Mouse (Mus musculus) gastrocnemius, postnatal 10 days (tissue): Measurements from ENCODE around the gene Syce3. TPM values are rescaled to one million over a fixed set of nuclear protein-coding genes. Genes with fewer than 3 reads are reported as not detected.

Experiments
- DNase-seq: peaks from one replicate; pipeline ENCODE4 v3.0.0; 2021; ENCODE audit warnings: mixed read lengths
- total RNA-seq, 2 experiments: library from RNA; stranded (reverse); gene quantifications; 2 replicates each; pipeline ENCODE4 v1.2.3; 2021

The Syce3 gene
- total RNA-seq, 2 experiments from 2014 or later: not detected

DNA sequence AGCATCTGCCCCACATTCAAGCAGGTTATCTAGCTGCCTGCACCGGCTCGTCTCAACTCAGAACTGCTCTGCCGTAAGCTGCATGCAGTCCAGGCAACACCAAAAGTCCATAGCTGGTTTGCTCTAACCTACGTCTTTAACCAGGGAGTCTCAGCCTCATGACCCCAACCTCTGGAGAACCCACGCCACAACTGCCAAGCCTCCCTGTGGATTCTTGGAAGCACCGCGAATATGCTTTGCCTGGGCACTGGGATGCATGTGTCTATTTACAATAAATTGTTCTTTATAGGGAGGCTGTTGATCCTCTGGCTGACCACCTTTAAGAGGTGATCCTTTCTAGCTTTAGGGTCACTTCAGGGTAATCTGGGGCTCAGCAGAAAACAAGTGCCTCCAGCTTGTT, 37.8 kb downstream of the Syce3 start:
- DNase-seq: no peak

DNA sequence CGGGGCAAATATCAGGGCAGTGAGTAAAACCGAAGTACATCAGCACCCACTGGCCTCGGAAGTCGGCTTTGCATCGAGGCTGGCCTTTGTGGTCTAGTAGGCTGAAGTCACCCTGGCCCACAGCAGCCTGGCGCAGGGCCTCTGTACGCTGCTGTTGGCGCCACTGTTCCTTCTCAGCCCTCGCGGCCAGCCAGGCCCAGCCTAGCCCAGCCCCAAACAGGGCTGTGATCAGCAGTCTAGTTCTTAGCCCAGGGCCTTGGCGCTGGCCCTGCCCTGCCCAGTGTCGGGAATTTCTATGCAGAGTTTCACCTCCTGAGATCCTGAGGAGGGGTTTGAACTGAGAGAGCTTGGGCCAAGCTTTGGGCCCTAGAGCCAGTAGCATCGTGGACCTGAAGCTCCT, 38.2 kb downstream of the Syce3 start:
- DNase-seq: no peak

DNA sequence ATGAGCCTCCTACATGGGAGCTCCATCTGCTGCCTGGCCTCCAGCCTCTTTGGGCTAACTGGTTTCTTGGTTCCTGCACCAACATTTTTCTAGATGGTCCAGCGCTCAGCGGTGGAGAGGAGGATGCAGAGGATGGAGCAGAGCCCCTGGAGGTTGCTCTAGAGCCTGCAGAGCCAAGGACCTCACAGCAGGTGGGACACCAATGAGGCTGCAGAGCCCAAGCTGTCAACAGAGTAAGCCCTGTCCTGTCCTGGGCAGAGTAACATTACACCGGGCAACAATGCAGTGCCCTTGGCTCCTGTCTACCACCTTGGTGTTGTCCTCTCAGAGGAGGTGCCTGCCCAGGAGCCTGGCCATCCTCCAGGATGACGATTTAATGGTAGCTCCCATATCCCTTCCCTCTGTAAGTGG, 45.2 kb downstream of the Syce3 start:
- DNase-seq: no peak

DNA sequence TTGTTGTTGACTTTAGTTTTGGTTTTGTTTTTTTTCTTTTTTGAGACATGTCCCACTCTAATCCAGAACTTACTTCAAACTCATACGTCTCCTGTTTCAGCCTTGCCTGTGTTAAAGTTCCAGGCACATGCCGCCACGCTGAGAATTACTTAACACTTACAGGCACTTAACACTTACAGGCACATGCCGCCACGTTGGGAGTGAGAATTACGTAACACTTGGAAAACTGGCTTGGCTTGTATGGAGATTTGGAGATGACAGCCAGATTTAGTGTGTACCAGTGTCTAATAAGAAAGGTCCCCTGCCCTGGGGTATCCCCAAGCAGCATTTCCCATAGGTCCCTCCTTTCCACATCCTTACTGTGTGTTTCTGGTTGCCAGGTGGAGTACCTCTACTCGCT, 47.3 kb downstream of the Syce3 start:
- DNase-seq: no peak

DNA sequence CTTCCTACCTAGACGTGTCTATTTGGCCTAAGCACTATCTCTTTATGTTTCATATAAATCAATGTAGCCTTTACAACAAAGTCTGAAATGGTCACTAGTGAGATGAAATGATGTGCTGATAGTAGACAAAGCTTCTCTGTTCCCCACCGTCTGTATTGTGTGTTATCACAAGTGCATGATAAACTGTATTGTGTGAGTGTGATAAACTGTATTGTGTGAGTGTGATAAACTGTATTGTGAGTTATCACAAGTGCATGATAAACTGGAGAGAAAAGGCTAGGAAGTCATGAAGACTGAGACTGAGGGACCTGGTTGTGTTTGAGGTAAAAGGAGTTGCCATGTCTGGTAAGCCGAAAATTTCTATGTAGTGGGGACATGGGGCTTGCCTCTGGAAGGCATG, 51.5 kb downstream of the Syce3 start:
- no peak for DNase-seq

DNA sequence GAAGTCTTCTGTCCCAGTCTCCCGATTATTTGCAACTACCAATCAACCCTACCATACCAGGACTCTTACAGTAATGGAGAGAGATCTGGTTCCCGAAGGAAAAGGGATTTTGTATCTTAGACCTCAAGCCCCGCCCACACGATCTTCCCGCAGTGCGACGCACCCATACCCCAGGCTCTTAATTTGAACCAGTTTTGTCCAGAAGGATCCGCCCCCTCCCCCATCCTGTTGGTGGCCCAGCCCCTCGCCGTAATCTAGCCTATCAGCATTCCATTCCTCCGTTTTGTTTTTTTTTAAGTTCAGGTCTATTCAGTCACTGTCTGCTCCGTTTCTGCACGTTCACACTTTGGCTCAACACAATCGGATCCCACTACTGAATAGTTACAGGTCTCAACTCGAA, 53.9 kb downstream of the Syce3 start:
- DNase-seq: peak; percentile 68

DNA sequence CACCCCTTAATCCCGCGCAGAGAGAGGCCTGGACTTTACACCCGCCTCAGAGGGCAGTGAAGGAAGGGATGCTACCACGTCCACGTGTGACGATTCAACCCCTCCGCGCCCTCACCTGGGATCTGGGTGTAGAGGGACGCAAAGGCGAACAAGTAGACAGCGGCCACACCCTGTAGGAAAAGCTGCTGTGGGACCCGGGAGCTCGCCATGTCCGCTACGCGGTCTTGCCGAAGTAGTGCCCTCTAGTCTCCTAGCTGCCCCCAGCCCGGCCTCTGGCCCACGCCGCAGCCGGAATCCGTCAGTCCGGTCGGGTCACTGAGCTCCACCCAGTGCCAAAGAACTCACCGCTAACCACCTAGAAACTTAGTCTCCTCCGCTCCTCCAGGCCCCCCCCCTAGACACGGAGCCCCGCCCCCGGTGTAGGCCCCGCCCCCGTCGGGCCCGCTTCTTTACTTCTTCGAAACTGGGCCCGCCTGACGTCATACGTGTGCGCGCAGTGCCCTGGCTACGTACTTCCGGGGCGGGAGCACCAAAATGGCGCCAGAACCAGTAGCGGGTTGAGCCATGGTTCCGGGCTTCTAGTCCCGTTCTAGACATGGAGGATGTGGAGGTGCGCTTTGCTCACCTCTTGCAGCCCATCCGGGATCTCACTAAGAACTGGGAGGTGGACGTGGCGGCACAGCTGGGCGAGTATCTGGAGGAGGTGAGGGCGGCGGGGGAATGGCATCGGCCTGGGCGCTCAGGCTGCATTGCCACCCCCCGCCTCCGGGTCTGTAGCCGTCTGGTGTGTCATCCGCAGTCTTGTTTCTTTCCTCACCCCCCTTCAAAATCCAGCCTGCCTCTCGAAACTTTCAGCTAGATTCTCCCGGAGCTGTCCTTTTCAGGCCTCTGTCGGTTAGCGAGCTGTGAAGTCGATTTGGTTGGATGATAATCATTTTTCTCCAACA, 54.8 kb downstream of the Syce3 start, which contains the start of the genes Lmf2 and Ncaph2:
Gene Lmf2 (minus strand): TSS at position 419 of the 947 bp plus-strand sequence.
Gene Ncaph2 (plus strand): TSS at position 479 of the 947 bp plus-strand sequence.
- peak; percentile 97 for DNase-seq

DNA sequence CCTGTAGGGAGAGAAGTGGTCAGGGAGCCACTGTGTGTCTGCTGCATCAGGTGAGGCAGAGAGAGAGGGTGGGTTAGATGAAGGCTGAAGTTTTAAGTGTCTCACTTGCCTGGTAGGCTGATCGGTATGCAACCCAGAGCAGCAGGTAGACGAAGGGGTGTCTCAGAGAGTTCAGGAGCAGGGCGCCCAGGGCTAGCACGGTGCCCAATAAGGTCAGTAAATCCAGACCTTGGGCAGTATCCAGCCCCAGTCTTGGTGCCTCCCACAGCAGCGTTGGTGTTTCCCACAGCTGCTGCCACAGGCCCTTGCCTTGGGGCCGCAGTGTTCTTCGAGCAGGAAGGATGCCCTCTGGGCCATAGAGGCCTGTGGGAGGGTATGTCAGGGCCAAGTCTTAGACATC, 55.8 kb downstream of the Syce3 start:
- peak; percentile 12 for DNase-seq

DNA sequence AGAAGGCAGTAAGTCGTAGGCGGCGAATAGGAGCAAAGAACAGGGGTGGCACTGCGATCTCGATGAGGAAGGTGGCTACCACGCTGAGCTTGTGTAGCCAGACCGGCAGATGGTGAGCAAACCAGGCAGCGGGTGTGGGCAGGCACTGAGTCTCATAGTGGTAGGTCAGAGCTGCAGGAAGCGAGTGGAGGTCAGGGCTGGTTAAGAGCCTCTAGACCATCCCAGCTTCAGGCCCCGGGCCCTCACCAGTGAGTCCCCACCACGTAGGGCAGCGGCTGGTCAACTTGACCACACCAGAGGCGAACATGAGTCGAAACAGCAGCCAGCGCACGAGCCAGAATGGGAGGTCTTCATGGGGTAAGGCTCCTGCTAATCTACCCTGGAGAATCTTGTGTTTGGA, 56.5 kb downstream of the Syce3 start:
- no peak for DNase-seq

DNA sequence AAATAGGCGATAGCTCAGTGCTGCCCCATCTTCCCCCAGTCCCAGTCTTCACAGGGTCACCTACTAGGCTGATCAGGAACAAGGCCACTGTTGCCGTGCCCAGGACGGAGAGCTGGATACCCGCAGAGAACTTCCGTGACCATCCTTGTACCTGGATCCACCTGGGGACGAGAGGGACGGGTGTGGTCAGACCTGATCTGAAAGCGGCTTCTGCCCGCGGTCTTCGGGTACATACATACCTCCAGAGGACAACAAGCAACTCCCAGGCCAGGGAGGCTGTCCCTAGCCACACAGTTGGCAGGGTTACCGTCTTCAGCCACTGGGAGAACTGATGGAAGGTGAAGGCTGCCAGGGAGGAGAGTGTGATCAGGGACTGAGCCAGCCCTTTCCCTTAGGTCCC, 57.5 kb downstream of the Syce3 start:
- DNase-seq: no peak

DNA sequence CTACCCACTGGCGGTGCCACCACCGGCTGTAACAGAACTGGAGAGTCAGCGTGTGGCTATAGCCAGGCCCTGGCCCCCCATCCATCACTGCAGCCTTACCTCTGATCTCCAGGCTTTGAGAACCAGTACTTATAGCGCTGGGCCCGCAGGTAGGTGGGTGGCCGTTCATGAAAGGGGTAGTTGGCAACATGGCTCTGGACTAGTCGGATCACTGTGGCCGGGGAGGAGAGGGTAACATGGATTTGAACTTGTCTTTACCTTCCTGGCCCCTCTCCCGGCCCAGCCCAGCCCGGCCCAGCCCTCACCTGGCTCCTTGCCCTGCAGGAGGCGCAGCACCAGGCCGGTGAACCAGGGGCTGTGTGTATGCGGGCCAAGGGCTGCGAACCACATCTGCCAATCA, 58.2 kb downstream of the Syce3 start:
- DNase-seq: no peak

DNA sequence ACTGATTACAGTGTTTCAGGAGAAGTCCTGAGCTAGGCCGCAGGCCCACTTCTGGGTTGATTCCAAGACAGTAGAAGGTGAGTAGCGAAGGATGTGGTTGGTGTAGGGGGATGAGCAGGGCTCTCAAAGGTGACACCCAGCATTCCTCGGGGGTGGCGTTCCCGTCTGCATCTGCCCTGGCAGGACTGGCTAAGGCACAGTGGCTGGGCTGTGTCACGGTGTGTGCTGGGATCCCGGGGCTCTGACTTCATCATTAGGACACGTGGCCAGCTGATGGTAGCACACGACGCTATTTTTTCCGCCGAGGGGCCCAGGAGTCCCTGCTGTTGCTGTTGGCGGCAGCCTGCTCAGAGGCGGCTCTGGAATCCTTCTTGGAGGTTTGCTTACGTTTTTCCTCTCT, 59.0 kb downstream of the Syce3 start:
- no peak for DNase-seq

DNA sequence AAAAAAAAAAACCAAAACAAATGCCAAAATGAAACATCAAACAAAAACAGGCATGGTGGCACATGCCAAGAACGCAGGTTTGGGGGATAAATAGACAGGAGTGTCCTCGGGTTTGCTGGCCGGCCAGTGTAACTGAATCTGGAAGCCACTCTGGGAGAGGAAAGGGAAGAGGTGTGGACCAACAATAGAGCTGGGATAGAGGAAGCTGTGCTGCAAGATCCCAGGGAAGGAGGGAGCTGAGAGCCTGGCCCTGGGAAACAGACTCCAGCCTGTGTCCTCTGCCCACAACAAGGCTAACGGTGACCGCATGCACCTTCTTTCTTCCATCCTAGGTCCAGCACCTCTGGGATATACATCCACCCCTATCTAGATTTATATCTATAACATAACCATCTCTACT, 59.9 kb downstream of the Syce3 start:
- no peak for DNase-seq

DNA sequence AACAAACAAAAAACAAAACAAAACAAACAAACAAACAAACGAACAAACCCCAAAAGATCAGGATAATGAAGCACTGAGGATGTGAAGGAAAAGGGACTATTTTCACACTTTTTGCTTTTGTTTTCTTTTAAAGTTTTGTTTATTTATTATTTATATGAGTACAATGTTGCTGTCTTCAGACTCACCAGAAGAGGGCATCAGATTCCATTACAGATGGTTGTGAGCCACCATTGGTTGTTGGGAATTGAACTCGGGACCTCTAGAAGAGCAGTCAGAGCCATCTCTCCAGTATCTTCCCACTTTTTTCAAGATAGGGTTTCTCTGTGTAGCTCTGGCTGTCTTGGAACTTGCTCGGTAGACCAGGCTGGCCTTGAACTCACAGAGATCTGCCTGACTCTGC, 67.0 kb downstream of the Syce3 start:
- DNase-seq: no peak

DNA sequence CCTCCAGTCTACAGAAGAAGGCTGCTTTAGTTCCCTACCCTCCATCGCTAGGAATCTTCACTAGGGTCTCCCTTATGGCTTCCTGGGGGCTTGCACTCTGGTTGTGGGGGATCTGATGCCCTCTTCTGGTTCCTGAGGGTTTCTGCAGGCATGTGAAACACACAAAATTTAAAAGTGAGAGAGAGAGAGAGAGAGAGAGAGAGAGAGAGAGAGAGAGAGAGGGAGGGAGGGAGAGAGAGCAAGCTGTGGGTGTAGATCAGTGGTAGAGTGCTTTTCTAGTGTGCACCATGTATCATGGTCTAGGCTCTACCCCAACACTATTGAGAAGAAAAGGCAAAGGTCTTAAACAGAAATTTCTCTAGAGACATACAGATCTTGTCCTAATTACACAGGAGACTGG, 68.6 kb downstream of the Syce3 start:
- no peak for DNase-seq

Other genes starting within 250 kb of the Syce3 start
- 10 to 100 TPM; 28.9 to 43.0 TPM for gene Plxnb2, start 229.7 kb downstream of the Syce3 start, total RNA-seq
- gene Dennd6b, start 214.0 kb downstream of the Syce3 start, total RNA-seq: 1 to 10 TPM; 4.5 to 7.0 TPM
- gene Ppp6r2, start 198.9 kb downstream of the Syce3 start, total RNA-seq: 10 to 100 TPM; 60.1 to 61.9 TPM
- gene Sbf1, start 95.2 kb downstream of the Syce3 start, total RNA-seq: 10 to 100 TPM; 50.1 to 70.5 TPM
- gene Adm2, start 87.8 kb downstream of the Syce3 start, total RNA-seq: not detected
- gene Miox, start 76.1 kb downstream of the Syce3 start, total RNA-seq: not detected
- gene Lmf2, start 54.8 kb downstream of the Syce3 start, total RNA-seq: 10 to 100 TPM; 22.4 to 25.5 TPM
- 10 to 100 TPM; 50.5 to 55.8 TPM for gene Ncaph2, start 54.8 kb downstream of the Syce3 start, total RNA-seq
- gene Sco2, start 36.7 kb downstream of the Syce3 start, total RNA-seq: 10 to 100 TPM; 14.2 to 14.6 TPM
- gene Tymp, start 33.5 kb downstream of the Syce3 start, total RNA-seq: under 1 TPM; 0.38 to 0.50 TPM
- gene Odf3b, start 31.2 kb downstream of the Syce3 start, total RNA-seq: 1 to 10 TPM in 1 of 2 experiments, under 1 TPM in 1; 0.68 to 1.6 TPM
- not detected for gene Klhdc7b, start 25.6 kb downstream of the Syce3 start, total RNA-seq
- gene Cpt1b, start 15.4 kb upstream of the Syce3 start, total RNA-seq: 100 to 1,000 TPM; 204 to 222 TPM
- under 1 TPM; 0.38 to 0.88 TPM for gene C730034F03Rik, start 19.1 kb upstream of the Syce3 start, total RNA-seq
- gene Gm44502, start 19.2 kb upstream of the Syce3 start, total RNA-seq: under 1 TPM; 0.66 to 0.81 TPM
- 10 to 100 TPM; 21.4 to 40.0 TPM for gene Chkb, start 19.4 kb upstream of the Syce3 start, total RNA-seq
- gene Mapk8ip2, start 43.4 kb upstream of the Syce3 start, total RNA-seq: under 1 TPM; 0.23 to 0.26 TPM
- gene Arsa, start 66.9 kb upstream of the Syce3 start, total RNA-seq: 10 to 100 TPM in 1 of 2 experiments, 1 to 10 TPM in 1; 6.5 to 11.0 TPM
- gene Shank3, start 89.1 kb upstream of the Syce3 start, total RNA-seq: 10 to 100 TPM; 24.8 to 36.1 TPM
- gene Acr, start 157.8 kb upstream of the Syce3 start, total RNA-seq: under 1 TPM; 0.54 TPM
- 1 to 10 TPM; 3.8 to 6.2 TPM for gene Rabl2, start 181.4 kb upstream of the Syce3 start, total RNA-seq